Mouse (Mus musculus): ENCODE data around the gene Ifnar2. TPM values are rescaled to one million over a fixed set of nuclear protein-coding genes. Genes with fewer than 3 reads are reported as not detected.

Ifnar2 gene
- total and polyA plus RNA-seq, 3 experiments, result 33.1 to 34.9 (median 34.5) TPM

- TF ChIP-seq POLR2AphosphoS2 (IDR thresholded peaks at IDR 0.05; ENCODE audit: low read depth, low read length) (no peak), MYC (IDR thresholded peaks at IDR 0.05; ENCODE audit: low read depth, low read length) (no peak), MEF2A (IDR thresholded peaks at IDR 0.05; ENCODE audit: borderline replicate concordance, low read depth, low read length) (no peak), UBTF (IDR thresholded peaks at IDR 0.05; ENCODE audit: low read depth, low read length) (no peak), USF2 (conservative IDR thresholded peaks at IDR 0.05; ENCODE audit: low read depth, low read length) (no peak), ELF1 (IDR thresholded peaks at IDR 0.05; ENCODE audit: low read depth, low read length) (no peak), USF1 (IDR thresholded peaks at IDR 0.05; ENCODE audit: low read depth, low read length) (no peak), CHD2 (IDR thresholded peaks at IDR 0.05; ENCODE audit: low read length) (no peak)
- H3K4me2 ChIP-seq (ENCODE audit: insufficient read depth, low read depth, poor library complexity, severe bottlenecking), result no peak overlapping the region
- H3K4me3 ChIP-seq (replicated peaks in 1 of 3; ENCODE audit: low read depth in 2 of 3, low read length in 2 of 3, poor library complexity in 1 of 3), result no peak overlapping the region
- no peak for DNase-seq (ENCODE audit: extremely low read depth)
- in situ Hi-C loops (cut with MboI; ENCODE audit: low pct_ligation_motif_present, low pct_unique_long_range_greater_than_20kb, low sequenced_read_pairs), result no loop called here
- dilution Hi-C loops (cut with MboI; ENCODE audit: extremely low pct_ligation_motif_present, extremely low pct_unique_long_range_greater_than_20kb, low sequenced_read_pairs), result no loop called here
- H3K79me2 ChIP-seq (replicated peaks; ENCODE audit: control insufficient read depth, extremely low read depth, insufficient read depth, poor library complexity, severe bottlenecking), result no peaks in the 10 kb centered on the region
- peaks cover 48 to 77% of the 10 kb centered on the region in 2 experiments for H3K36me3 ChIP-seq (replicated peaks in 1 of 2; ENCODE audit: control insufficient read depth in 1 of 2, insufficient read depth in 1 of 2, low read length in 1 of 2)
- H3K27ac ChIP-seq (ENCODE audit: insufficient read depth, low read depth), result no peak overlapping the region
- H3K9ac ChIP-seq (ENCODE audit: insufficient read depth, low read depth), result no peak overlapping the region
- no peaks in the 10 kb centered on the region for H3K27me3 ChIP-seq (replicated peaks)
- peaks cover 31% of the 10 kb centered on the region for H3K9me3 ChIP-seq (replicated peaks; ENCODE audit: low read length)
- H3K4me1 ChIP-seq (ENCODE audit: control insufficient read depth in 1 of 2, insufficient read depth in 2 of 2), result peaks cover 0 to 26% of the 10 kb centered on the region in 2 experiments; a peak in 2 of 4 replicates
These were observed 54.0 kb downstream of the Ifnar2 start for GRCm38 (mm10) chr16:91426586-91426985.

DNA sequence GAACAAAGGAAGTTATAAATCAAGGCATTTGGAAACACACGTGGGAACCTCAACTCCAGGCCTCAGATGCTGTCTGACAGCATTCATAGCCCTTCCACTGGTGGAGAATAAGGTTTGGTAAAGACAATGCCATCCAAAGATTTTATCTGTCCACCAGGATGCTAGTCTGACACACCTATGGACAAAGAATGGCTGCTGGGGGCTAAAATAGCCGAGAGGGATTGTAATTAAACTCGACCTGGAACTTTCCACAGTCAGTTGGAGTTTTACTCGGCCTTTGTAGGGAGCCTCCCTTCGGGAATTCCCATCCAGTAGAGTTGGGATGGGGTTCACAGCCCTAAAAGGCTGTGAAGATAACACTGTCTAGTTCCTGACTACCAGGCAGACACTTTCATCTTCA is 54.9 kb downstream of the Ifnar2 start:
- H3K9ac ChIP-seq (ENCODE audit: insufficient read depth, low read depth), result no peak overlapping the region
- H3K4me3 ChIP-seq (replicated peaks in 1 of 3; ENCODE audit: low read depth in 2 of 3, low read length in 2 of 3, poor library complexity in 1 of 3), result no peak overlapping the region
- in situ Hi-C loops (cut with MboI; ENCODE audit: low pct_ligation_motif_present, low pct_unique_long_range_greater_than_20kb, low sequenced_read_pairs), result no loop called here
- no peak for DNase-seq (ENCODE audit: extremely low read depth)
- H3K27me3 ChIP-seq (replicated peaks), result no peaks in the 10 kb centered on the region
- no peaks in the 10 kb centered on the region for H3K79me2 ChIP-seq (replicated peaks; ENCODE audit: control insufficient read depth, extremely low read depth, insufficient read depth, poor library complexity, severe bottlenecking)
- peaks cover 7 to 34% of the 10 kb centered on the region in 2 experiments for H3K4me1 ChIP-seq (ENCODE audit: control insufficient read depth in 1 of 2, insufficient read depth in 2 of 2)
- peaks cover 31% of the 10 kb centered on the region for H3K9me3 ChIP-seq (replicated peaks; ENCODE audit: low read length)
- H3K27ac ChIP-seq (ENCODE audit: insufficient read depth, low read depth), result no peak overlapping the region
- H3K36me3 ChIP-seq (replicated peaks in 1 of 2; ENCODE audit: control insufficient read depth in 1 of 2, insufficient read depth in 1 of 2, low read length in 1 of 2), result peaks cover 40 to 69% of the 10 kb centered on the region in 2 experiments
- dilution Hi-C loops (cut with MboI; ENCODE audit: extremely low pct_ligation_motif_present, extremely low pct_unique_long_range_greater_than_20kb, low sequenced_read_pairs), result no loop called here
- TF ChIP-seq EP300 (IDR thresholded peaks at IDR 0.05; ENCODE audit: low read length) (no peak), JUN (IDR thresholded peaks at IDR 0.05; ENCODE audit: insufficient read depth, low read depth, low read length) (no peak), TCF12 (IDR thresholded peaks at IDR 0.05; ENCODE audit: low read depth, low read length) (no peak), ZMIZ1 (IDR thresholded peaks at IDR 0.05; ENCODE audit: low read depth, low read length) (no peak), IRF4 (IDR thresholded peaks at IDR 0.05; ENCODE audit: low read depth, low read length) (no peak), CTCF (conservative IDR thresholded peaks at IDR 0.05 in 1 of 2, IDR thresholded peaks at IDR 0.05 in 1 of 2; ENCODE audit: low read depth in 2 of 2, low read length in 2 of 2) (no peak), CHD1 (IDR thresholded peaks at IDR 0.05; ENCODE audit: low read depth, low read length) (no peak), JUND (conservative IDR thresholded peaks at IDR 0.05; ENCODE audit: low read depth, low read length) (no peak), MXI1 (IDR thresholded peaks at IDR 0.05; ENCODE audit: low read depth, low read length) (no peak), ELF1 (IDR thresholded peaks at IDR 0.05; ENCODE audit: low read depth, low read length) (no peak), SMC3 (IDR thresholded peaks at IDR 0.05; ENCODE audit: low read depth, low read length) (no peak), MAZ (IDR thresholded peaks at IDR 0.05; ENCODE audit: low read depth, low read length) (no peak), NELFE (IDR thresholded peaks at IDR 0.05; ENCODE audit: low read depth, low read length) (no peak), ETS1 (conservative IDR thresholded peaks at IDR 0.05; ENCODE audit: low read depth, low read length) (no peak)
- no peak overlapping the region for H3K4me2 ChIP-seq (ENCODE audit: insufficient read depth, low read depth, poor library complexity, severe bottlenecking)
